Mouse (Mus musculus): ENCODE data around the gene Clba1. TPM values are rescaled to one million over a fixed set of nuclear protein-coding genes. Genes with fewer than 3 reads are reported as not detected.
"Not testable (repeated sequence)": the region's sequence is repeated elsewhere in the genome, so short reads cannot be mapped to it uniquely, and the experiment has no call there.

Gene Clba1
- polyA plus RNA-seq, 1 experiment from 2014 or later = 11.9 TPM

DNA sequence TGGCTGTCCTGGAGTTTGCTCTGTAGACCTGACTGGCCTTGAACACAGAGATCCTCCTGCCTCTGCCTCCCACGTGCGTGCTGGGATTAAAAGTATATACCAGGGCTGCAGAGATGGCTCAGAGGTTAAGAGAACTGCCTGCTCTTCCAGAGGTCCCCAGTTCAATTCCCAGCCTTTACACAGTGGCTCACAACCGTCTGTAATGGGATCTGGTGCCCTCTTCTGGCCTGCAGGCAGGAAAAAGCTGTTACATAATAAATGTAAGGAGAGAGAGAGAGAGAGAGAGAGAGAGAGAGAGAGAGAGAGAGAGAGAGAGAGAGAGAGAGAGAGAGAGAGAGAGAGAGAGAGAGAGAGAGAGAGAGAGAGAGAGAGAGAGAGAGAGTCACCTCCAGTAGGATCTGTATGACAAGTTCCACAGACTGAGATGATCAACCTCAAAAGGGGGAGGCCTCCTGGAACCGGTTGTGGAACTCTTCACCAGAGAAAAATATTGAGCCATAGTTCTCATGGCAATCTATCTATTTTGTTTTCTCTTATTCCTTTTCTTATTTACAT lies 32.7 kb downstream of the Clba1 start:
- H3K27me3 ChIP-seq; H3K4me3 ChIP-seq (replicated peaks); H3K36me3 ChIP-seq; H3K4me2 ChIP-seq; H3K4me1 ChIP-seq; H3K9me3 ChIP-seq (replicated peaks); ATAC-seq (replicated peaks; ENCODE audit: low FRiP score); H3K9ac ChIP-seq; H3K27ac ChIP-seq: not testable (repeated sequence)
- WGBS = 64% methylated on average over 4 of the region's 4 CpGs

- H3K9ac ChIP-seq; H3K4me2 ChIP-seq; H3K27me3 ChIP-seq; H3K27ac ChIP-seq; H3K36me3 ChIP-seq; ATAC-seq (replicated peaks; ENCODE audit: low FRiP score); H3K4me1 ChIP-seq; H3K4me3 ChIP-seq (replicated peaks); H3K9me3 ChIP-seq (replicated peaks): not testable (repeated sequence)
- WGBS = 78% methylated on average over 2 of the region's 2 CpGs
Measured at GRCm38 (mm10) chr12:112842128-112842527, 33.4 kb downstream of the Clba1 start.

DNA sequence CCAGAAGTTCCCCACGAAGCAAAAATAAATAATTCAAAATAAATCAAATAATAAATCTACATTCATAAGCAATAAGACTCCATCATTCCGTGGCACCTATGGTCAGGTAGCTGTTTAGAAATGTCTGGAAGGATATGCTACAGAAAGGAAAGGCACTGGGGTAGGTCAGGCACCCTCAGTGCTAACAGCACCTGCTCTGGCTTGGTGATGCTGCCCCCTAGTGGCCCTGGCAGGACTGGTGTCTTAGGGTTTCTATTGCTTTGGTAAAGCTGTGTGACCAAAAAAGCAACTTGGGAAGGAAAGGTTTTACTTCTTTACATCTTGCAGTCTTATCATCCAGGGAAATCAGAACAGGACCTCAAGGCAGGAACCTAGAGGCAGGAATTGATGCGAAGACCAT lies 35.1 kb downstream of the Clba1 start:
- Histone ChIP-seq H3K4me3 (replicated peaks) (no peak overlapping the region), H3K9ac (no peak overlapping the region), H3K27ac (no peak overlapping the region), H3K9me3 (replicated peaks) (no peaks in the 10 kb centered on the region), H3K4me2 (no peak overlapping the region), H3K27me3 (no peaks in the 10 kb centered on the region; the same call in 1 of the 2 replicates), H3K36me3 (no peaks in the 10 kb centered on the region), H3K4me1 (no peaks in the 10 kb centered on the region)
- WGBS = 19% methylated on average over 3 of the region's 3 CpGs
- ATAC-seq (replicated peaks; ENCODE audit: low FRiP score) = peak; percentile 71; the same call in 1 of the 2 replicates

DNA sequence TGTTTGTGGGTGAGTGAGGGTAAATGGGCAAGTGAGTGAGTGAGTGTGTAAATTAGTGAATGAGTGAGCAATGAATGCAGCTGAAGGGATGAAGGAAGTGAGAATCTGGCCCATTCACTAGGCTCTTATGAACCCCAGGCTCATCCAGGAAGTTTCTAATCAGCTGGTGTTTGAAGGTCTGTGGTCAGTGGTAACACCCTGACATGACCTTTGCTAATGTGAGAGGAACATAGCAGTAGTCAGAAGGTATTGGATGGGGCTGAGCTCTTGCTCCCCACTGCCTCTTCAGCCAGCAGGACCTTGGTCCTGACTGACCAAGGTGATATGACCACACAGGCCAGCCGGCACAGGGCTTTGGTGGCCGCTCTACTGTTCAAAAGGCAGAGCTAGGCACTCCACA lies 39.1 kb downstream of the Clba1 start:
- no peak overlapping the region for H3K4me2 ChIP-seq
- no peak overlapping the region for H3K27ac ChIP-seq
- no peaks in the 10 kb centered on the region; the same call in 1 of the 2 replicates for H3K27me3 ChIP-seq
- H3K4me3 ChIP-seq (replicated peaks) = no peak overlapping the region
- WGBS = 100% methylated on average over 2 of the region's 2 CpGs
- no peak overlapping the region for H3K9ac ChIP-seq
- no peaks in the 10 kb centered on the region; the same call in 1 of the 2 replicates for H3K4me1 ChIP-seq
- H3K36me3 ChIP-seq = no peaks in the 10 kb centered on the region
- ATAC-seq (replicated peaks; ENCODE audit: low FRiP score) = no peak
- H3K9me3 ChIP-seq (replicated peaks) = no peaks in the 10 kb centered on the region

- Histone ChIP-seq H3K9ac (no peak overlapping the region), H3K4me1 (no peaks in the 10 kb centered on the region; the same call in 1 of the 2 replicates), H3K27me3 (no peaks in the 10 kb centered on the region; the same call in 1 of the 2 replicates), H3K9me3 (replicated peaks) (no peaks in the 10 kb centered on the region), H3K4me3 (replicated peaks) (no peak overlapping the region), H3K27ac (no peak overlapping the region), H3K36me3 (no peaks in the 10 kb centered on the region), H3K4me2 (no peak overlapping the region)
- no peak for ATAC-seq (replicated peaks; ENCODE audit: low FRiP score)
- 77% methylated on average over 11 of the region's 11 CpGs for WGBS
Measured at GRCm38 (mm10) chr12:112849235-112850022, 40.7 kb downstream of the Clba1 start.

GRCm38 (mm10) chr12:112850344-112850743 lies 41.6 kb downstream of the Clba1 start:
- no peaks in the 10 kb centered on the region; the same call in 1 of the 2 replicates for H3K4me1 ChIP-seq
- WGBS = 73% methylated on average over 9 of the region's 9 CpGs
- no peak overlapping the region for H3K9ac ChIP-seq
- H3K9me3 ChIP-seq (replicated peaks) = no peaks in the 10 kb centered on the region
- no peaks in the 10 kb centered on the region for H3K27me3 ChIP-seq
- ATAC-seq (replicated peaks; ENCODE audit: low FRiP score) = peak; percentile 18; the same call in 1 of the 2 replicates
- no peaks in the 10 kb centered on the region for H3K36me3 ChIP-seq
- H3K4me3 ChIP-seq (replicated peaks) = no peak overlapping the region
- no peak overlapping the region for H3K4me2 ChIP-seq
- H3K27ac ChIP-seq = no peak overlapping the region

DNA sequence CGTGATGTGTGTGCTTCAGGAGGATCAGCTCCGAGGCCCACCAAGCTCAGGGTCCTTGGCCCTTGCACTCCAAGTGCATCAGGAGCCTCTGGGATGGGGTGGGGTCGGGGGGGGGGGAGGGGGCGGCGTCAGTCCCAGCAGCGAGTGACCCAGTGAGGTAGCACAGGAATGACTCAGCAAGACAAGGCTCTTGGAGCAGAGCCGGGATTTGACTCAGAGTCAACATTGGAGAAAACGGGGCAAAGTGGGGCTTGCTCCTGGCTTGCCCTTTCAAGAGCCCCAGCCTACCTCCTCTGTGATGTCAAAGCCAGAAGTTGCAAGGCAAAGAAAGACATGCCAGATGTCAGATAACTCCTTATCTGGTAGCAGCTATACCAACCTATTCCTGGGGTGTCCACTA lies 42.4 kb downstream of the Clba1 start:
- no peak overlapping the region for H3K4me3 ChIP-seq (replicated peaks)
- no peak for ATAC-seq (replicated peaks; ENCODE audit: low FRiP score)

GRCm38 (mm10) chr12:112853050-112853729 lies 44.5 kb downstream of the Clba1 start:
- Histone ChIP-seq H3K9ac (no peak overlapping the region), H3K4me3 (replicated peaks) (no peak overlapping the region), H3K4me1 (peaks cover 9% of the 10 kb centered on the region), H3K27me3 (no peaks in the 10 kb centered on the region), H3K27ac (no peak overlapping the region), H3K9me3 (replicated peaks) (no peaks in the 10 kb centered on the region), H3K36me3 (no peaks in the 10 kb centered on the region), H3K4me2 (no peak overlapping the region)
- ATAC-seq (replicated peaks; ENCODE audit: low FRiP score) = no peak
- 57% methylated on average over 11 of the region's 11 CpGs for WGBS

More for the DNA sequence above, 42.4 kb downstream of the Clba1 start:
- WGBS = 32% methylated on average over 8 of the region's 8 CpGs
- Histone ChIP-seq H3K27ac (no peak overlapping the region), H3K27me3 (no peaks in the 10 kb centered on the region), H3K4me1 (no peaks in the 10 kb centered on the region; the same call in 1 of the 2 replicates), H3K4me2 (no peak overlapping the region), H3K36me3 (no peaks in the 10 kb centered on the region), H3K9me3 (replicated peaks) (no peaks in the 10 kb centered on the region), H3K9ac (no peak overlapping the region)

GRCm38 (mm10) chr12:112854610-112855333 lies 46.0 kb downstream of the Clba1 start:
- H3K9ac ChIP-seq = no peak overlapping the region
- H3K27ac ChIP-seq = no peak overlapping the region
- H3K4me2 ChIP-seq = no peak overlapping the region
- H3K9me3 ChIP-seq (replicated peaks) = no peaks in the 10 kb centered on the region
- H3K27me3 ChIP-seq = no peaks in the 10 kb centered on the region
- H3K36me3 ChIP-seq = no peaks in the 10 kb centered on the region
- H3K4me3 ChIP-seq (replicated peaks) = no peak overlapping the region
- H3K4me1 ChIP-seq = peaks cover 9% of the 10 kb centered on the region
- no peak for ATAC-seq (replicated peaks; ENCODE audit: low FRiP score)
- WGBS = 75% methylated on average over 7 of the region's 7 CpGs

GRCm38 (mm10) chr12:112856338-112856737 lies 47.6 kb downstream of the Clba1 start:
- no peak for ATAC-seq (replicated peaks; ENCODE audit: low FRiP score)
- H3K36me3 ChIP-seq = no peaks in the 10 kb centered on the region
- 76% methylated on average over 3 of the region's 3 CpGs for WGBS
- no peaks in the 10 kb centered on the region for H3K27me3 ChIP-seq
- H3K9me3 ChIP-seq (replicated peaks) = no peaks in the 10 kb centered on the region
- no peak overlapping the region for H3K9ac ChIP-seq
- H3K4me3 ChIP-seq (replicated peaks) = no peak overlapping the region
- peaks cover 17% of the 10 kb centered on the region for H3K4me1 ChIP-seq
- H3K4me2 ChIP-seq = no peak overlapping the region
- no peak overlapping the region for H3K27ac ChIP-seq

DNA sequence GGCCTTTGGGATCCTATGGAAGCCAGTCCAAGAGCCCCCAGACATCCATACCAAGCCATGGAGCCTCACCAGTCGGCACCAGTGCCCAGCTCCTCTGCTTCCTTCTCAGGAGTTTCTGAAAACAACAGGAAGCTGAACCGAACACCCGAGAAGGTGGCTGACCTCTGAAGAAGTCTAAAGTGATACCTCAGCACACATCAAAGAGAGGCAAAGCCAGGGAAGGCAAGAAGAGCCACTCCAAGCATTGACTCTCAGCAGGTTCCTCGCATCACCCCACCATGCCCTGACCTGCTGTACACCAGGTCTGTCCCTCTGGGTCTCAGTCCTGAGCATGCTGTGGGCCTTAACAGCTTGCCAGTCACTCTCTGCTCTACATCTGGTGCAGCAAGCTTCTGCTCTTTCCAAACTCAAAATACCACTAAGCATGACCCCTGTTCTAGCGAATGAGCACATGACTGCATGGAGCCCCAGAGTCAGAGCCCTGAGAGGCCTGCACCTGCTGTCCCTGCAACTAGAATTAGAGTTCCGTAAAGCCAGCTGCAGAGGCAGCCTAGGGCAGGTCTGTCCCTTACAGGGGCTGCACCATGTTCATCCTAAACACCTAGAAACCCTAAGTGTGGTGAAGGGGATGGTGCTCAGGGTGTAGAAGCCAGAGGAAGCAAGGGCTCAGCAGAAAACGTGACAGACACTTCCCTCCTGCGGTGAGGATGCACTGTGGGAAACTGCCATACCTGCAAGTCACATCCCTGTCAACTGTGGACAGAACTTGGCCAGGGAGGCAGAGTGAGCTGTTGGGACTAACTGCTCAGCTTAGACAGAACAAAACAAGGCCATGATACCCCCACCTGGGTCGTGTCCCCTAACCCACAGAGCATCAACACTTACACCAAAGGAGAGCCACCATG lies 48.5 kb downstream of the Clba1 start:
- Histone ChIP-seq H3K4me2 (no peak overlapping the region), H3K9me3 (replicated peaks) (no peaks in the 10 kb centered on the region), H3K27ac (no peak overlapping the region), H3K36me3 (no peaks in the 10 kb centered on the region), H3K4me1 (peaks cover 25% of the 10 kb centered on the region), H3K9ac (no peak overlapping the region), H3K4me3 (replicated peaks) (no peak overlapping the region), H3K27me3 (no peaks in the 10 kb centered on the region)
- WGBS = 61% methylated on average over 9 of the region's 9 CpGs
- ATAC-seq (replicated peaks; ENCODE audit: low FRiP score) = no peak

Data from kidney, embryonic 15.5 days (tissue).